Mouse (Mus musculus) kidney, embryonic 14.5 days (tissue): ENCODE measurements around the gene Scgb2b17. TPM values are rescaled to one million over a fixed set of nuclear protein-coding genes. Genes with fewer than 3 reads are reported as not detected.
"Not testable (repeated sequence)": the region's sequence is repeated elsewhere in the genome, so short reads cannot be mapped to it uniquely, and the experiment has no call there.

Experiments
- ATAC-seq: fragments of 200-750 bp; cut with Nextera tagmentation; 2 replicates; pipeline ENCODE4 v1.8.0; 2017; ENCODE audit warnings: moderate number of reproducible peaks, mild to moderate bottlenecking, moderate TSS enrichment, moderate library complexity; ENCODE audit not compliant: low FRiP score, low TSS enrichment
- H3K27ac ChIP-seq: fragments of 300-500 bp; sonication (generic); 2 replicates; pipeline ENCODE4 v1.5.1; 2014; ENCODE audit warnings: low read depth, mild to moderate bottlenecking, low read length, moderate library complexity, mixed read lengths
- H3K27me3 ChIP-seq: fragments of 300-500 bp; sonication (generic); 2 replicates; pipeline ENCODE4 v1.6.1; 2014; ENCODE audit warnings: mild to moderate bottlenecking, low read length; ENCODE audit not compliant: control insufficient read depth, insufficient read depth
- H3K36me3 ChIP-seq: fragments of 300-500 bp; sonication (generic); 2 replicates; pipeline ENCODE4 v1.6.1; 2014; ENCODE audit warnings: low read length, mixed read lengths; ENCODE audit not compliant: control insufficient read depth, insufficient read depth
- H3K4me1 ChIP-seq: fragments of 300-500 bp; sonication (generic); 2 replicates; pipeline ENCODE4 v1.6.1; 2014; ENCODE audit warnings: low read length, mixed read lengths; ENCODE audit not compliant: control insufficient read depth, insufficient read depth
- H3K4me2 ChIP-seq: fragments of 300-500 bp; sonication (generic); replicated peaks from 2 replicates; pipeline ENCODE4 v1.6.1; 2014; ENCODE audit warnings: low read depth, mild to moderate bottlenecking, low read length
- H3K4me3 ChIP-seq: fragments of 300-500 bp; sonication (generic); 2 replicates; pipeline ENCODE4 v1.5.1; 2014; ENCODE audit warnings: mild to moderate bottlenecking, low read length
- H3K9ac ChIP-seq: fragments of 300-500 bp; sonication (generic); 2 replicates; pipeline ENCODE4 v1.6.1; 2014; ENCODE audit warnings: low read depth, mild to moderate bottlenecking, low read length, moderate library complexity
- H3K9me3 ChIP-seq: fragments of 300-500 bp; sonication (generic); 2 replicates; pipeline ENCODE4 v1.6.1; 2016; ENCODE audit warnings: low read length; ENCODE audit not compliant: control insufficient read depth
- polyA plus RNA-seq: library from polyadenylated mRNA; unstranded; fragments of >200 nt; fragmentation: Nextera tagmentation; extraction: Ambion mirVana; gene quantifications from 2 replicates; pipeline ENCODE4 v1.2.1, GENCODE M21; 2014

Gene Scgb2b17
- polyA plus RNA-seq = not detected in 2 replicates

DNA sequence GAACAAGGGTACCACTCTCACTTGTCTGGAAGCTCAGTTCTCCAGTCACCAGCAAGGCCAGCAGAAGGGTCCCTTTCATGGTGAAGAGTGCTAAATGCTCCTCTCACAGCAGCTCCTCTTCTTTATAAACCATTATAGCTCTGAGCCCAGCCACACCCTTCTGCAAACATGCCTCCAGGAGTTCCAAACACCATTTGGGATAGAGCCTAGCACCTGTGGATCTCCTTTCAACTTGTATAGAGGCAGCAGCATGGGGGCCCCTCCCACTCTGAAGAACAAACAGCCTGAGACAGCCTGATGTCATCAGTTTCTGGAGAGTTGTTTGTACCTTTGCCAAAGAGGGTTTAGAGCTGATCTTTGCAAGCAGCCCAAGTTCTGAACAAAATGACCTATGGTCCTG is at the start of gene Scgb2b17:
TSS of gene Scgb2b17 (minus strand) at position 101 of the 400 bp plus-strand sequence.
- not testable (repeated sequence) for H3K27me3 ChIP-seq, H3K4me1 ChIP-seq, H3K4me2 ChIP-seq, H3K36me3 ChIP-seq, H3K9me3 ChIP-seq, ATAC-seq, H3K9ac ChIP-seq, H3K4me3 ChIP-seq, H3K27ac ChIP-seq

DNA sequence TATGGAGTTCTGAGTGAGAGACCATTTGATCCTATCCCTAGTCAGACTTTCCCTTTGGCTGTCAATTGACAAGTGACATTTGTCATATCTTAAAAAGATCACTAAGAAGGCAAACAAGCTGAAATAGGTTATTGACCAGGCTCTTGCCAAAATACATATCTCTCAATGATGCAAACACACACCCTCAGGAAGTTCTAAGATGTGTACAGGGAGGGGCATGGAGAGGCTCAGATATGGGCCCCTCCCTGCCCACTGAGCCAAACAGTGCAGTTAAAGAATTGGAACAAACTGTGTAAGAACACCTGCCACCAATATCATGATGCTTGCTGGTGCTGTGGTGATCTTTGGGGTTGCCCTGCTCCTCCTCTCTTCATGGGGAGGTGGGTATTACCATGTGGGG is 6.8 kb upstream of the Scgb2b17 start, which contains the start of gene Scgb1b17:
TSS of gene Scgb1b17 (plus strand) at position 301 of the 400 bp plus-strand sequence.
- not testable (repeated sequence) for H3K4me1 ChIP-seq, H3K9ac ChIP-seq, H3K27me3 ChIP-seq, H3K27ac ChIP-seq, H3K4me2 ChIP-seq, H3K9me3 ChIP-seq, H3K36me3 ChIP-seq, H3K4me3 ChIP-seq, ATAC-seq

Other genes starting within 250 kb of the Scgb2b17 start
- not detected in 2 replicates for gene Scgb2b15, start 226.9 kb downstream of the Scgb2b17 start, polyA plus RNA-seq
- gene Scgb1b15, start 220.0 kb downstream of the Scgb2b17 start, polyA plus RNA-seq = not detected in 2 replicates
- gene Scgb1b17, start 6.9 kb upstream of the Scgb2b17 start, polyA plus RNA-seq = not detected in 2 replicates
- gene Scgb2b18, start 117.3 kb upstream of the Scgb2b17 start, polyA plus RNA-seq = not detected in 2 replicates
- gene Scgb1b18, start 129.0 kb upstream of the Scgb2b17 start, polyA plus RNA-seq = not detected in 2 replicates
- gene Scgb2b19, start 223.8 kb upstream of the Scgb2b17 start, polyA plus RNA-seq = not detected in 2 replicates
- not detected in 2 replicates for gene Scgb1b19, start 230.7 kb upstream of the Scgb2b17 start, polyA plus RNA-seq